In the genomic region with DNA sequence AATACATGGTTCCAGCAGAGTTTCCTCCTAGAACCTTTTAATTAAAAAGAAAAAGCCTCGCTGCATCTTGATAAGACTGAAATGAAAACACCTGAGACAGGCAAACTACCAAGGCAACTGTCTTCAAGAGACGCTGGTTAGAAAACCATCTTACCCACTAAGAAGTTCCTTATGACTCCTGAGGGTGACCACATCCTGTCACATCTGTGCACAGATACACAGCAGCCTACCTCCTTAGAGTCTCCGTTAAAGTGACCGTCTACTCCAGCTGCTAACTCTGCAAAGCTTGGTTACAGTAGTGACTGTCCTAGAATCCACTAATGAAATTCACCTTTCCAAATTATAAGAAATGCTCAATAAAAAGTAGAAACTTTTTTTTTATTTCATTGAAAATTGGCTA, we compare ENCODE assay signal across 1 mouse cellular context.
TF ChIP-seq lines count a peak whose summit lies in the region.

No protein-coding gene starts in this region.

TF ChIP-seq in CH12.LX, 34 proteins besides CTCF, POLR2A, EP300 and RAD21 (continued from another document):
- TF ChIP-seq TBP (conservative IDR thresholded peaks at IDR 0.05; ENCODE audit: low read depth, low read length) (0 out of 2 replicates have a peak, but pooled peaks have one; percentile 16), TCF12 (IDR thresholded peaks at IDR 0.05; ENCODE audit: low read depth, low read length) (peak; percentile 97), KAT2A (IDR thresholded peaks at IDR 0.05; ENCODE audit: insufficient replicate concordance, low read length) (no peak), USF1 (IDR thresholded peaks at IDR 0.05; ENCODE audit: low read depth, low read length) (no peak), MYC (IDR thresholded peaks at IDR 0.05; ENCODE audit: low read depth, low read length) (peak; percentile 73; the same call in 1 of the 2 replicates), HCFC1 (IDR thresholded peaks at IDR 0.05; ENCODE audit: low read depth, low read length) (peak; percentile 29; the same call in 1 of the 2 replicates), E2F4 (IDR thresholded peaks at IDR 0.05; ENCODE audit: insufficient replicate concordance, low read depth, low read length) (no peak)
